Mouse (Mus musculus): Measurements from ENCODE around the gene Mbd5. TPM values are rescaled to one million over a fixed set of nuclear protein-coding genes. Genes with fewer than 3 reads are reported as not detected.

Gene Mbd5
- polyA plus RNA-seq, 1 experiment from 2014 or later: 5.4 TPM

GRCm38 (mm10) chr2:49371632-49372031, 422.3 kb downstream of the Mbd5 start:
- no peaks in the 10 kb centered on the region for H3K36me3 ChIP-seq (replicated peaks; ENCODE audit: insufficient read depth, low read length)
- TF ChIP-seq CTCF (IDR thresholded peaks at IDR 0.05; ENCODE audit: low read depth) (no peak), EP300 (IDR thresholded peaks at IDR 0.05; ENCODE audit: low read depth) (no peak)
- no peaks in the 10 kb centered on the region for H3K9me3 ChIP-seq (ENCODE audit: low read length)
- ATAC-seq (no peak), DNase-seq (no peak)
- no peaks in the 10 kb centered on the region for H3K27me3 ChIP-seq (ENCODE audit: insufficient read depth, low read length)
- no peak overlapping the region for H3K9ac ChIP-seq (replicated peaks)
- H3K4me1 ChIP-seq (ENCODE audit: insufficient read depth): no peaks in the 10 kb centered on the region
- 65% methylated on average over 5 of the region's 5 CpGs for WGBS (ENCODE audit: insufficient replicate concordance)
- no peak overlapping the region for H3K4me2 ChIP-seq (ENCODE audit: low read depth, low read length)
- H3K4me3 ChIP-seq (ENCODE audit: low read depth, low read length): no peak overlapping the region
- H3K27ac ChIP-seq (ENCODE audit: low read depth): no peak overlapping the region

- Histone ChIP-seq H3K9me3 (ENCODE audit: low read length) (no peaks in the 10 kb centered on the region), H3K4me2 (ENCODE audit: low read depth, low read length) (no peak overlapping the region), H3K27me3 (ENCODE audit: insufficient read depth, low read length) (no peaks in the 10 kb centered on the region), H3K27ac (ENCODE audit: low read depth) (no peak overlapping the region), H3K9ac (replicated peaks) (no peak overlapping the region), H3K4me1 (ENCODE audit: insufficient read depth) (no peaks in the 10 kb centered on the region), H3K36me3 (replicated peaks; ENCODE audit: insufficient read depth, low read length) (no peaks in the 10 kb centered on the region), H3K4me3 (ENCODE audit: low read depth, low read length) (no peak overlapping the region)
- WGBS (ENCODE audit: insufficient replicate concordance): 57% methylated on average over 3 of the region's 3 CpGs
- no peak for DNase-seq
- TF ChIP-seq EP300 (IDR thresholded peaks at IDR 0.05; ENCODE audit: low read depth): no peak
- no peak for TF ChIP-seq CTCF (IDR thresholded peaks at IDR 0.05; ENCODE audit: low read depth)
- ATAC-seq: no peak
Measured at GRCm38 (mm10) chr2:49372586-49372985, 423.3 kb downstream of the Mbd5 start.

Other genes starting within 250 kb of the Mbd5 start
- gene Acvr2a, start 135.4 kb upstream of the Mbd5 start, polyA plus RNA-seq (2015; fragmentation: Nextera tagmentation; extraction: Ambion mirVana): 3.7 and 3.9 TPM in 2 replicates
- 26.0 and 26.1 TPM in 2 replicates for gene Orc4, start 769 bp downstream of the Mbd5 start, polyA plus RNA-seq (2015; fragmentation: Nextera tagmentation; extraction: Ambion mirVana)

Data from liver, postnatal 0 days (tissue).